Mouse (Mus musculus) spleen, adult 12 weeks (tissue): Measurements from ENCODE around the gene Ccdc126.
"Not testable (repeated sequence)": the region's sequence is repeated elsewhere in the genome, so short reads cannot be mapped to it uniquely, and the experiment has no call there.

Experiments
- DNase-seq: peaks from one replicate; pipeline ENCODE4 v3.0.0; 2022; ENCODE audit warnings: low spot score

Ccdc126 gene

DNA sequence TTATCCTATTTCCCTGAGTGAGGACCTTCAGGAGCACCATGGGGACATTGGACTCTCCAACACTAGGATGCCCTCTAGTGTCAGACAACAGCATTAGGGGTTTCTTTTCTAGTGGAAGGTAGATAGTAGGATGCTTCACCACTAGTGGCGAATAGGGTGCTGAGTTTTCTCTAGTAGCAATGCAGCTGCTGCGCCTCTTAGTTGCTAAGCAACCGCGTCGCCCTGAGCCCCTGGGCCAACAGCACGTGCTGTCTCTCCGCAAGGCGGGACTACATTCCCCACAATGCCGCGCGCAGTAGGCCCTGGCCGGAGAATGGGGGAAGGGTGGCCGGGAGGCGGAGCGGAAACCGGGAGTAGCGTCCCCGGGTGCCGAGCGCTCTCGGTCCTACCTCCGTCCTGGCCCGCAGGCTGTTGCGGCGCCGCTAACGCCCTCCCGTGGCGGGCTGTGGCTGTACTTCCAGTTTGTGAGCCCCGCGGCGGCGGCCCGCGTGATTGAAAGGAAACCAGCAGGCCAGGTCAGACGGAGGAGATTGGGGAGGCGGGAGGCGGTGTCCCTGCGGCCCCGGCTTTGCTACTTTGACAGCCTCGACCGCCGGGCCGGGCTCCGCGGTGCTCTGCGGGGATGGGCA, at the start of gene Ccdc126:
Gene Ccdc126 (plus strand): TSS at position 309 of the 629 bp plus-strand sequence.
- DNase-seq = peak; percentile 85

DNA sequence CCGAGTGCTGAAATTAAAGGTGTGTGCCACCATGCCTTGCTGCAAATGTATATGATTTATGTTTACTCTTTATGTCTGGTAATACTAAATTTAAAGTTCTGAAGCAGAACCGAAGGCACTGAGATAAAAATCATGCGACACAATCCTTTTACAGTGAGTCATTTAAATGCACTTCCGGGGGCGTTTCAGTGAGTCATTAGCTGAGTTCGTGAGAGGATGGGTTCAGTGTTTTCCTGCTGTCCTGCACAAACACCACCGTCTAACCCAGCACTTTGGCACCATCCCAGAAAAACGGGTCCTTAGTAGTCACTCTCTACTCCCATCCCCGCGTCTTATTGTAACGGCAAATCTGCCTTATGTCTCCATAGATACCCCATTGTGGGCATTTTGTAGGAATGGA, 49.2 kb upstream of the Ccdc126 start:
- no peak for DNase-seq

- DNase-seq = no peak
These were observed 47.3 kb upstream of the Ccdc126 start for GRCm38 (mm10) chr6:49271815-49272214.

GRCm38 (mm10) chr6:49272863-49273262, 46.2 kb upstream of the Ccdc126 start:
- DNase-seq = no peak

DNA sequence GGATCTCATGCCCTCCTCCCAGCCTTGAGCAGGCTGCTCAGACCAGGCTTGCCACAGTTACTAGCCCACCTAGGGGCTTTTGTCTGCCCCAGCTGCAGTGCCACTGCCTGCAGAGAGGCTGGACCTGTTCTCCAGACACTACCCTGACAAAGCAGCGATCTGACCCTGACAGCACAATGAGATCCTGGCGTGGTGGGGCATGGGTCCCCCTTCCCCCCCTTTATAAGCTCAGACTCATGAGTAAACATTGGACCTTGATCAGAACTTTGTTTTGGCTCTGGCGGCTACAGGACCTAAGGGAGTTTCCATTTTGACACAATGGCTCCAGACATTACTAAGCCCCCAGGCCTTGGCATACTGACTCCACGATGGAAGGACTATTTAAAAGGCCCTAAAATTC, 45.1 kb upstream of the Ccdc126 start:
- DNase-seq = no peak

- DNase-seq = no peak
These were observed 44.5 kb upstream of the Ccdc126 start for GRCm38 (mm10) chr6:49274416-49275091.

- DNase-seq = no peak
These were observed 43.8 kb upstream of the Ccdc126 start for GRCm38 (mm10) chr6:49275296-49275695.

- no peak for DNase-seq
These were observed 38.1 kb upstream of the Ccdc126 start for GRCm38 (mm10) chr6:49280942-49281341.

GRCm38 (mm10) chr6:49282122-49282521, 37.0 kb upstream of the Ccdc126 start:
- DNase-seq = no peak

DNA sequence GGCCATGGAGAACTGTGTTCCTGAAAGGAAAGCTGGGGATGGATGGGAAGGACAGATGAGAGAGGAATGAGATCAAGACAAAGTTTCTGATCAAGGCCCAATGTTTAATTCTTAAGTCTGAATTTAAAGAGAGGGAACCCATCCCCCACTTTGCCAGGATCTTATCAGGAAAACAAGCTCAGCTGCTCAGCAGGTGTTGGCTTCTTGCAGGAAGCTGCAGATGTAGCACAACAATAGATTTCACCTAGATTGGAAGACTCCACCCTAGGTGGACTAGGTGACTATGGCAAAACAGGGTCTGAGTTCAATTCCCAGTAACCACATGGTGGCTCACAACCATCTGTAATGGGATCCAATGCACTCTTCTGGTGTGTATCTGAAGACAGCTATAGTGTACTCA, 20.8 kb upstream of the Ccdc126 start:
- no peak for DNase-seq

- DNase-seq = not testable (repeated sequence)
These were observed 4.3 kb upstream of the Ccdc126 start for GRCm38 (mm10) chr6:49314821-49315220.

DNA sequence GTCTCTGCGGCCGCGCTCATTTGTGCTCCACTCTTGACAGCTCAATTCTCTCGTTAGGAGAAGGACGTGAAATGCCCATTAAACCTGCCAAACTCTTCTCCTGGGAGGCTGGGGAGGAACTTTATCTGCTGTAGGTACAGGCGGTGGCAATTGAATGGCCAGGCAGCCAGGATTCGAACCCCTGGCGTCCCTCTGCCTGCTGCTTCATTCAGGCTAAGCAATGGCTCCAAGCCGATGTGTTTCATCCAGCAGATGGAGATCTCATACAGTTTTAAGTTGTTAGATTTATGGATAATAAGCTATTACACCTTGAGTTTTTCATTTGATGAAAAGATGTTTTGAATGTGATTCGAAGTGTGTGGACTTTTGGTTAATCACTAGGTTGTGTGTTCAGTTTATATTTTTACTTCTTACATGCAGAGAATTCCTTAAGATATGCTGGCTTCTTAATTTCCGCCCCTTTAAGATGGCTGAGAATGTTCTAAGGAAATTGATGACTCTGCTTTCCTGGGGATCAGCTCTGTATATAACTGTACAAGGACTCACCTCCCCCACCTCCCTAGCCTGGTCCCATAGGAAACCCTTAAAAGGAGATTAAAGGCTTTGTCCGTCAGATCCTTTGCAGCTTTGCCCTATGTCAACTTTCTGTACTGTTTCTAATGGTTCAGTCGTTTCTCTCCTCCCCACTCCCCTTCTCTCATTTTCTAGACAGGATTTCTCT, 681 bp downstream of the Ccdc126 start:
- DNase-seq = no peak

DNA sequence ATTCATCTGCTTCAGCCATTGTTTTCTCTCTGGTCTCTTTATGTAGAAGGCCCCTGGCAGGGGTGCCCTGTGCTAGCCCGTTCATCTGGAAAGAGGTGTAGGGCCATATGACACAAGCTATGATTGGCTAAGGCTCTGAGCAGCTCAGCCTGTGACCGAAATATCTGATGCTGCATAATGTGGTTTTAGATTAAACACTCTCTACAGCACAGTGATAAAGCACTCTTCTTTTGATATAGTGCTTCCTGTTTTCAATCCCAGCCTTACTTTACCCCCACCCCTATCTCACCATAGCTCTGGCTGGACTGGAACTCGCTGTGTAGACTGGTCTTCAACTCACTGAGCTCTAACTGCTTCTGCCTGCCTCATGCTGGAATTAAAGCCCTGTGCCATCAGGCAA, 2.3 kb downstream of the Ccdc126 start:
- no peak for DNase-seq

- no peak for DNase-seq
These were observed 3.0 kb downstream of the Ccdc126 start for GRCm38 (mm10) chr6:49322056-49322455.

DNA sequence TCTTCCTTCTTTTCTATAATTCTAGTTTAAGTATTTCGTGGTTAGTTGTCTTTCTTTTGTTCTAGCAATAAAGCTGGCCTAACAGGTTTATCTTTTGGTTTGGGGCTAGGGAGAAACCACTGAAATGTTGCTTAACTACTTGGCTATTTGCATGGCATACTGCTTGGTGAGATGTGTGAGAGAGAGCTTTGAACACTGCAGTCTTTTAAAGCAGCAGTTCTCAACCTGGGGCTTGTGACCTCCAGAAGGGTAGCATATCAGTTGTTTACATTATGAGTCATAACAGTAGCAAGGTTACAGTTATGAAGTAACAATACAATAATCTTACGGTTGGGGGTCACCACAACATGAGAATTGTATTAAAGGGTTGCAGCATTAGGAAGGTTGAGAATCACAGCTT, 3.9 kb downstream of the Ccdc126 start:
- no peak for DNase-seq

- DNase-seq = no peak
These were observed 5.5 kb downstream of the Ccdc126 start for GRCm38 (mm10) chr6:49324528-49324927.

DNA sequence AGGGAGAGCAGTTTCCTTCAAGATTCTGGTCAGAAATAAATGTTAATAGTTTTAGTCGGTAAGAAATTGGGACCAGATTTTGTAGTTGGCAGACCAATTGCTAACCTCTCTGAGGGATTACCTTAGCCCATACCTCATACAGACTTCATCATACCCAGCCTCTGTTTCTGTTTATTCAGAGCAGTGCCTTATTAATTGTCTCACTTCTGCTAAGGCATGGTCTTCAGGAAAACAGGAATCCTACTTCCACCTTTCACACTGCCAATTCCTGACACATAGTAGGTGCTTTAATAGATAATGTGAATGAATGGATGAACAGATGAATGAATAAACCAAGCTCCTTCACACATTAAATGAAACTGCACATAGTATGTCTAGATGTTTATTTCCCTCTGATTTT, 6.2 kb downstream of the Ccdc126 start:
- DNase-seq = no peak

- no peak for DNase-seq
These were observed 7.8 kb downstream of the Ccdc126 start for GRCm38 (mm10) chr6:49326846-49327245.

- no peak for DNase-seq
These were observed 12.4 kb downstream of the Ccdc126 start for GRCm38 (mm10) chr6:49331369-49332059.

DNA sequence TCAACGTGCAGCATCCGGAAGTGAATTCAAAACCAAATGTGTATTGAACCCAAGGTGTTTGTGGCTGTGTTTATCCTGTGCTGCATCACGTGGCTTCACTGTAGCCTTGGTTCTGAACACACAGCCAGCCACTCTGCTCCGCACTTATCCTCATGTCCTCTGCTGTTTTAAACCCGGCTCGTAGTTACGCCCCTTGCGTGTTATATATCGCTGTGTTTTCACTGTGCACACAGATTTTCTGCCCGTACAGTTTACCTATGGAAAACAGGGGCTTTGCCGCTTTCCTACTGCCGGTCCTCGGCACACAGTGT, 12.9 kb downstream of the Ccdc126 start:
- DNase-seq = no peak

DNA sequence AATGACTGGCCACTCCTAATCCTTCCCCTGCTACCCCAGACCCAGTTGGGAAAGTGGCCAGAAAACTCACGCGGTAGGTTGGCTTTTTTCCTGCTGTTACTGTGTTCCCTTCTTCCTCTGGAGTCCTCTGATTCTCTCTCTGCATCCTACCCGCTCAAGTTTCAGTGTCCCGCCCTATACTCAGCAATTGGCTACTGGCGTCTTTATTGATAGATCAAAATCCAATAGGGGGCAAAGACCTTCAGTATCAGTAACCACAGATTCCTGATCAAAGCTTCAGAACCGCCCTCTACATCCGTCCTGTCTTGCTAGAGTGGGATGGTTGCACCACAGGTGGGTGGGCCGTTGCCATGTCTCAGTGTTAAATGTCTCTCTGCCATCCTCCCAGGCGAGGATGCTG, 19.5 kb downstream of the Ccdc126 start:
- DNase-seq = no peak

GRCm38 (mm10) chr6:49339145-49339544, 20.1 kb downstream of the Ccdc126 start:
- DNase-seq = no peak
